Mouse (Mus musculus) heart, embryonic 11.5 days (tissue): ENCODE measurements around the gene Hes6. TPM values are rescaled to one million over a fixed set of nuclear protein-coding genes. Genes with fewer than 3 reads are reported as not detected.

ENCODE experiments used
- ATAC-seq: fragments of 200-750 bp; cut with Nextera tagmentation; replicated peaks from 2 replicates; pipeline ENCODE4 v1.8.0; 2017; ENCODE audit warnings: moderate library complexity; ENCODE audit not compliant: insufficient number of reproducible peaks, low FRiP score, low TSS enrichment
- H3K27ac ChIP-seq: fragments of 300-500 bp; sonication (generic); 2 replicates; pipeline ENCODE4 v1.5.1; 2014; ENCODE audit warnings: mild to moderate bottlenecking, low read depth, low read length
- H3K27me3 ChIP-seq: fragments of 300-500 bp; sonication (generic); 2 replicates; pipeline ENCODE4 v1.6.1; 2014; ENCODE audit warnings: mild to moderate bottlenecking, low read length, mixed read lengths; ENCODE audit not compliant: control insufficient read depth, insufficient read depth
- H3K36me3 ChIP-seq: fragments of 300-500 bp; sonication (generic); 2 replicates; pipeline ENCODE4 v1.6.1; 2014; ENCODE audit warnings: mild to moderate bottlenecking, low read length, moderate library complexity, mixed read lengths; ENCODE audit not compliant: control insufficient read depth, insufficient read depth
- H3K4me1 ChIP-seq: fragments of 300-500 bp; sonication (generic); 2 replicates; pipeline ENCODE4 v1.6.1; 2014; ENCODE audit warnings: low read length; ENCODE audit not compliant: control insufficient read depth, insufficient read depth
- H3K4me2 ChIP-seq: fragments of 300-500 bp; sonication (generic); 2 replicates; pipeline ENCODE4 v1.6.1; 2014; ENCODE audit warnings: mild to moderate bottlenecking, moderate library complexity
- H3K4me3 ChIP-seq: fragments of 300-500 bp; sonication (generic); 2 replicates; pipeline ENCODE4 v1.5.1; 2014; ENCODE audit warnings: low read depth, low read length
- H3K9ac ChIP-seq: fragments of 300-500 bp; sonication (generic); 2 replicates; pipeline ENCODE4 v1.6.1; 2014; ENCODE audit warnings: mild to moderate bottlenecking, low read depth, low read length, moderate library complexity
- H3K9me3 ChIP-seq: fragments of 300-500 bp; sonication (generic); replicated peaks from 2 replicates; pipeline ENCODE4 v1.6.1; 2016; ENCODE audit warnings: low read length; ENCODE audit not compliant: control insufficient read depth
- WGBS: fragments of 180-500 bp; shearing (Covaris S2); extraction: QIAGEN DNeasy Blood & Tissue Kit; methylation state at CpG from one replicate; pipeline ENCODE4 v1.1.7; 2014; ENCODE audit not compliant: insufficient replicate concordance; 5-methylcytosine and 5-hydroxymethylcytosine counted together
- polyA plus RNA-seq: library from polyadenylated mRNA; unstranded; fragments of >200 nt; fragmentation: Nextera tagmentation; extraction: Ambion mirVana; gene quantifications from 2 replicates; pipeline ENCODE4 v1.2.1, GENCODE M21; 2014

The Hes6 gene
- polyA plus RNA-seq, 1 experiment from 2014 or later, result 55.2 TPM

DNA sequence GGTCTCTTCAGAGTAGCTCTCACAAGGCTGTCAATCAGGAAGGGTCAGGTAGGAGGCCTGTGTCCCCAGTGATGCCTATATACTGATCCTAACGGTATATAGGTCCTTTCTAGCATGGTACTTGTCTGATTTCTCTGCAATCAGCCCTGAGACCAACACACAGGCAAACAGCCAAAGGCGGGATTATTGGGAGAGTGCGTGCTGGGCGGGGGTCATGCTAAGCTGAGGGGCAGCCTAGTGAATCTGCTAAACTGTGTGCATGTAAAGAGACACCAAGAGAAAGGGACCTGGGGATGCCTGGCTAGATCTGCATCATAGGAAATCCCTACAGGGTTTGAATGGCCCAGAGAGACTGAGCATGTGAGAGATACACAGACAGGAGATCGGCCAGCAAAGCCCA, 1.5 kb upstream of the Hes6 start:
- peak overlapping the region; percentile 87; the same call in 1 of the 2 replicates for H3K9ac ChIP-seq
- H3K36me3 ChIP-seq, result no peaks in the 10 kb centered on the region
- 88% methylated on average over 5 of the region's 5 CpGs for WGBS
- H3K4me1 ChIP-seq, result peaks cover 22% of the 10 kb centered on the region
- H3K27me3 ChIP-seq, result no peaks in the 10 kb centered on the region
- ATAC-seq, result no peak
- no peak overlapping the region for H3K4me3 ChIP-seq
- H3K4me2 ChIP-seq, result no peak overlapping the region
- no peaks in the 10 kb centered on the region for H3K9me3 ChIP-seq
- peak overlapping the region; percentile 91 for H3K27ac ChIP-seq

DNA sequence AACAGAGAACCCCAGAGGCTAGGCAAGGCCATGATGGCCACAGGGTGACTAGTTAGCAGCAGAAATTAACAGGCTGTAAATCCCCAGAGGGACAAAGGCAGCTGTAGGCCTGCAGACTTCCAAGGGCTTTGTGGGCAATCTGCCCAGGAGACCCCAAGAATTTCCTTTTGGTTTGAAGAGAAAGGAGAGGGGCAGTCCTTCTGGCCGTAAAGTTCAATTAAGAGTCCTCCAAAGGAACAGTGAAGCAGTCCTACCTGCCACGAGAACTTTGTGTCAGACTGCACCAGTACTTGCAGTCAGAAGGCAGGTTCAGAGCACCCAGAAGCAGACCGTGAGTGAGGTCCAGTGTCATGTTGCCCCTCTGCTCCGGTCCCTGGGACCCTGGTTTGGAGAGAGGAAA, 1.1 kb upstream of the Hes6 start:
- Histone ChIP-seq H3K4me2 (peak overlapping the region; percentile 94; the same call in 1 of the 2 replicates), H3K9ac (peak overlapping the region; percentile 87)

DNA sequence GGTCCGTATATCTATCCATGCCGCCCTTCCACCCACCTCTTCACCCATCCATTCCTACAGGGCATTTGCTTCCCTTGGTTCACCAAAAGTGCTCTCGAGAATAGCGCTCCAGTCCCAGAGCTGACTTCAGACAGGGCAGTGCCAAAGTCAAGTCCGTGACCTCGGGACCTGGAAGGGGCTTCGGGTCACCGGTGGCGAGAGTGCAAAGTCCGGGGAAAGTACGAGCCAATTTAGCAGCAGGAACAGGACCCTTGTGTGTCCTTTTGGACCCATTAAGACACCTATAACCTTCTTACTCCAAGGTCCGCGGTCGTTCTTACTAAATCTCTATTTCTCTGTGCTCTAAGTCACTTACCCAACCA, 321 bp downstream of the Hes6 start:
- ATAC-seq, result peak; percentile 32
- 0% methylated on average over 14 of the region's 14 CpGs for WGBS
- H3K4me2 ChIP-seq, result peak overlapping the region; percentile 94
- H3K4me3 ChIP-seq, result peak overlapping the region; percentile 81
- H3K27ac ChIP-seq, result peak overlapping the region; percentile 91
- H3K9ac ChIP-seq, result peak overlapping the region; percentile 87
- H3K36me3 ChIP-seq, result no peaks in the 10 kb centered on the region
- 0 out of 2 replicates have a peak, but pooled peaks cover 3% of the 10 kb centered on the region for H3K27me3 ChIP-seq
- H3K9me3 ChIP-seq, result no peaks in the 10 kb centered on the region
- peaks cover 22% of the 10 kb centered on the region for H3K4me1 ChIP-seq

More for the DNA sequence above, 1.1 kb upstream of the Hes6 start:
- Histone ChIP-seq H3K27me3 (no peaks in the 10 kb centered on the region), H3K27ac (peak overlapping the region; percentile 91), H3K9me3 (no peaks in the 10 kb centered on the region), H3K36me3 (no peaks in the 10 kb centered on the region), H3K4me3 (no peak overlapping the region), H3K4me1 (peaks cover 22% of the 10 kb centered on the region)
- WGBS, result 64% methylated on average over 4 of the region's 4 CpGs
- ATAC-seq, result no peak

DNA sequence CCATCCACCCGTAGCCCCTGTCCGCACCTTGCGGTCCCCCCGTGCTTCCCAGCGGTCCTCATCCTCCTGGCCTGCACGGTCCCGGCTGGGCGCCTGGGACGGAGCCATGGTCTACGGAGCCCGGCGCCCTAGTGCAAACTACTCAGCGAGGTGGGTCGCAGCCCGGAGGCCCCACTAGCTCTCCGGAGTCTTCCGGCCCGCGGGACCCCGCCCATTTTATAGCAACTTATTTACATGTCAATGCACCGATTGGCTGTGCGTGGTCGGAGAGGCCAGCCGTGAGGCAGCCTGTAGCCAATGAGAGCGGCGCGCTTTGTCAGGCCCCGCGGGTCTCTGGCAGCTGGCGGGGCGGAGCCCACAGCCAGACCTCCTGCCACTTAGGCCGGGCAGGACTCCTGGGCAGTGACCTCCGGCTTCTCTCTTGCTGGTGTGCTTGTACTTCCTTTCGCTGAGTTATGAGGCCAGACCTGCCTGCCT, 770 bp downstream of the Hes6 start:
- H3K27ac ChIP-seq, result peak overlapping the region; percentile 91
- peak; percentile 95 for ATAC-seq
- peaks cover 22% of the 10 kb centered on the region for H3K4me1 ChIP-seq
- H3K9me3 ChIP-seq, result no peaks in the 10 kb centered on the region
- peak overlapping the region; percentile 87 for H3K9ac ChIP-seq
- peak overlapping the region; percentile 94 for H3K4me2 ChIP-seq
- H3K4me3 ChIP-seq, result peak overlapping the region; percentile 81
- 0 out of 2 replicates have a peak, but pooled peaks cover 3% of the 10 kb centered on the region for H3K27me3 ChIP-seq
- H3K36me3 ChIP-seq, result no peaks in the 10 kb centered on the region
- under 1% methylated on average over 34 of the region's 34 CpGs for WGBS

DNA sequence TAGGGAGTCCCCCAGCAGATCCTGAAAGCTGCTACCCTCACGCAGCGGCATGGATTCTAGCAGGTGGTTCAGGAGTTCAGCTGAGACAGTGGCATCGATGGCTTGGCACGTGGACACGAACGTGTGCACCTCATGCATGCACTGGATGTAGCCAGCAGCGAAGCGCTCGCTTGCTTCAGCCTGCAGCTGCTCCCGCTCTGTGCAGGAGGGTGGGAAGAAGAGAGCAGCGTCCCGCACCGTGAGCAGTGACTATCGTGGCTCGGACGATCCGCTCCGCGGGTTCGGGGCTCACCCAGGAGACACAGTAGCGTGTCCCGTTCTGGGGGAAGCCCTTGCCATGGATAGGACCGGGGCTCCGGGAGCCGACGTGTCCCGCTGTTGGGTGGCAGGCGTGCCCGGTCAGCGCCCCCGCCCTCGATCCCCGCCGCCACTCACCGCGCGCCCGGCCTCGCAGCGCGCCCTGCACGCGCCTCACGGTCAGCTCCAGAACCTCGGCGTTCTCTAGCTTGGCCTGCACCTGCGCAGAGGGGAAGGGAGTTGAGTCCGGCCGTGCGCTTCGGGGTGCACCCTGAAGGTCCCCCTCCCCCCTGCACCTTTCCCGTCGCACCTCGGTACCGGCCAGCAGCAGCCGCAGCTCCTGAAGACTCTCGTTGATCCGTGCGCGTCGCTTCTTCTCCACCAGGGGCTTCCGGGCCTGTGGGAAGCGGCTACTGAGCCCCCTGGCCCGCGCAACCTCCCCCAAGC, 1.4 kb downstream of the Hes6 start:
- Histone ChIP-seq H3K27me3 (0 out of 2 replicates have a peak, but pooled peaks cover 3% of the 10 kb centered on the region), H3K9ac (peak overlapping the region; percentile 87), H3K36me3 (no peaks in the 10 kb centered on the region), H3K4me3 (peak overlapping the region; percentile 81), H3K4me2 (peak overlapping the region; percentile 94), H3K4me1 (peaks cover 22% of the 10 kb centered on the region), H3K27ac (peak overlapping the region; percentile 91), H3K9me3 (no peaks in the 10 kb centered on the region)
- WGBS, result 6% methylated on average over 65 of the region's 65 CpGs
- ATAC-seq, result peak; percentile 36; the same call in 1 of the 2 replicates

DNA sequence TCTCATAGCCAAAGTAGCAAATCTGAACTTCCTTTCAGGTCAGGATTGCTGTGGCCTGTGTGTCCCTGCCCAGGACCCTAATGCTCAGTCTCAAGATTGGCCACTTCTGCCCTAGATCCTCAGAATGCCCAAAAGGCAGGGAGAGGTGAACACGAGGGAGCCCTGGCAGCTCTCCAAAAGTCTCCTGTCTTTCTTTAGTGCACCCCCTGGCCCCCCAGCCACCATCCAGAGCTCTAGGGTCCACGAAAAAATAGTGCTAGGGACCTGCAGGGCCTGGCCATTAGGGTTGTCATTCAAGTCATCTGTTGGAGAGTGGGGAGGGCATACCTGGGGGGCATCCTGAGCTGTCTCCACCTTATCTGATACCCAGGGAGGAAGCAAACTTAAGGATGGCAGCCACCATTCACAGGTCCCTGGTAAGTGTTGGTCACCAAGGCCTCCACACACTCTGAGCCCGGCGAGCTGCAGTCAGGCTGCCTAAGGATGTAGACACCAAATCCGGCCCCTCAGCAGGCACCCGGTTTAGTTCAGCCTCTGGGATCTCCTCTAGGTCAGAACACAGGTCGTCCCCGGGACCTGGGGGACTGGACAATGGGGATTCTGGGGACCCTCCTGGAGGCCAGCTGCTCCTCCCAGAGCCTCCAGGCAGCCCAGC, 2.1 kb downstream of the Hes6 start:
- no peaks in the 10 kb centered on the region for H3K36me3 ChIP-seq
- no peak overlapping the region for H3K27ac ChIP-seq
- 61% methylated on average over 8 of the region's 8 CpGs for WGBS
- peak overlapping the region; percentile 94 for H3K4me2 ChIP-seq
- H3K27me3 ChIP-seq, result 0 out of 2 replicates have a peak, but pooled peaks cover 3% of the 10 kb centered on the region
- H3K4me1 ChIP-seq, result peaks cover 22% of the 10 kb centered on the region
- peak overlapping the region; percentile 87; the same call in 1 of the 2 replicates for H3K9ac ChIP-seq
- H3K9me3 ChIP-seq, result no peaks in the 10 kb centered on the region
- peak overlapping the region; percentile 81 for H3K4me3 ChIP-seq
- ATAC-seq, result no peak

DNA sequence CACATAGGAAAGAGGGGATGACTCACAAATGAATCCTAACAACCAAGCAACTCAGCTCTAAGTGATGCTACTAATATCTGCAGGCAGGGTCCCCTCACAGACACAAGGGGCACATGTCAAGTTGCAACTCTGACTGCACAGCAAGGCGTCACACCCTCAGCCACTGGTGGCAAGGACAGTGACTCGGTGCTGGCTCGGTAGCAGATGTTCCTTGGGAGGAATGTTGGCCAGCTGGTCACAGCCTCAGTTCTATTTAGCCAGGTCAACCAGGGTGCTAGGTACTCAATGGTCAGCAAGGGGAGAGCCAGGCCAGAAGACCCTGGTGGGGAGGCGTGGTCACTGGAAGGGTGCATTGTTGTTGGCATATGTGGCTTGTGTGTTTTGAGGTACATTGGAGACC, 6.0 kb downstream of the Hes6 start:
- no peak overlapping the region for H3K4me2 ChIP-seq
- no peak for ATAC-seq
- H3K36me3 ChIP-seq, result no peaks in the 10 kb centered on the region
- H3K9me3 ChIP-seq, result no peaks in the 10 kb centered on the region
- no peak overlapping the region for H3K4me3 ChIP-seq
- H3K27ac ChIP-seq, result no peak overlapping the region
- H3K9ac ChIP-seq, result no peak overlapping the region
- peaks cover 8% of the 10 kb centered on the region for H3K4me1 ChIP-seq
- H3K27me3 ChIP-seq, result peaks cover 15% of the 10 kb centered on the region
- WGBS, result 73% methylated on average over 4 of the region's 4 CpGs

DNA sequence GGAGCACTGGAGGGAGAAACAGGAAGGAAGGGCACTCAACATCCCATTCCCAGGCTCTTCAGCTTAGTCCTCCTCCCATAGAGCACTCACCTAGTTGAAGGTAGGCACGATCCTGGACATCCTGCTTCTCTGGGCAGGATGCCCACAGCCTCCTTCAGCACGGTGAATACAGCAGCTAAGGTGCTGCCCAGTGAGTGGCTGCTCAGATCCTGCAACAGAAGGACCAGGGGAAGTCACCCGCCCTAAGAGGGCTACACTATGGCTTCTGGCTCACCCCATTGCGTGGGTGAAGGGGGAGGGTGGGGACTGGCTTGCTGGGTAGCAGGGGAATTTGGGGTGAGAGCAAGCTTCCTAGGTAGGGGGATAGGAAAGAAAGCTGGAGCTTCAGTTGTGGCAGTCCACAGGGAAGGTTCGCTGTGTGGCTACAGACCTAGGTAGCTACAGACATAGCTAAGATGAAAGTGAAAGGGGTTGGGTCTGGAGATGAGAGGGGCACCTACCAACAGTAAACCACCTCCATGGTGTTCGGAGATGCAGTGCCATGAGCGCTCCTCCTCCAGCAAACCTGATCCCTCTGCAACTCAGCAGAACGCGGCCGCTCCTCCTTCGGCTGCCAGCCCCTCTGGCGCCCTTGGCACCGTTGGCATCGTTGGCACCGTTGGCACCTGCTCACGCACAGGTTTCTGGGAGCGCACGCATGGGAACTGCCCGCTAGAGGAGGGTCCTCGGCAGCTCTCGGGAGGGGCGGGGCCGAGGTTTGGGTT, 8.2 kb downstream of the Hes6 start:
- Histone ChIP-seq H3K9me3 (no peaks in the 10 kb centered on the region), H3K9ac (no peak overlapping the region), H3K4me3 (no peak overlapping the region), H3K4me1 (no peaks in the 10 kb centered on the region), H3K36me3 (no peaks in the 10 kb centered on the region), H3K27ac (no peak overlapping the region), H3K4me2 (no peak overlapping the region), H3K27me3 (peaks cover 15% of the 10 kb centered on the region)
- 49% methylated on average over 23 of the region's 23 CpGs for WGBS
- no peak for ATAC-seq
